Mouse (Mus musculus) small intestine, adult 2 months (tissue): Measurements from ENCODE around the gene Nucb2.

Experiments
- CTCF ChIP-seq: fragments of 200-500 bp; IDR thresholded peaks from 2 replicates; pipeline ENCODE4 v1.5.1; 2012; ENCODE audit warnings: low read depth, mild to moderate bottlenecking, control low read depth, inconsistent platforms, low read length, moderate library complexity, mixed read lengths; ENCODE audit not compliant: insufficient replicate concordance, insufficient read length; ENCODE audit errors: extremely low read depth
- POLR2A ChIP-seq: fragments of 200-500 bp; IDR thresholded peaks from 2 replicates; pipeline ENCODE4 v1.6.1; 2012; ENCODE audit warnings: low read depth, mild to moderate bottlenecking, control low read depth, inconsistent platforms, low read length, moderate library complexity

DNA sequence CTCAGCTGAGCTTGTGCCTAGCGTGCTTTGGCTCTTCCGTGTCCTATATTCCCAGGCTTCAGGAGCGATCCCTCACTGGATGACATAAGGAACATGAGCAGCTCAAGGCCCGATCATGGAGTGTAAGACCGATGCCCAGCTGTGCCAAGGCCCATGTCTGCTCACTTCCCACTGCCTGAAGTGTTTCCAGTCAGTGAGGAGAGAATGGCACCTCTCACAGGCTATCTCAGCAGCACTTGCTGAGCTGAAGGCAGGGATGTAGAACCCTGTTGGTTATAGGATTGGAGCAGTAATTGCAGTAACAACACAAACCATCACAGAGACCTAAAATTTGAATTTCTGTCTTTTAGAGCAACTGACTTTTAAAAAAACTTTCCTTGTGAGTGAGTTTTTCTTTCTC is 26.3 kb downstream of the Nucb2 start:
- TF ChIP-seq CTCF: no peak
- TF ChIP-seq POLR2A: no peak
